Mouse (Mus musculus): ENCODE data around the gene Uchl5. TPM values are rescaled to one million over a fixed set of nuclear protein-coding genes. Genes with fewer than 3 reads are reported as not detected.

Uchl5 gene
- polyA plus RNA-seq, 1 experiment from 2014 or later = 122 TPM

DNA sequence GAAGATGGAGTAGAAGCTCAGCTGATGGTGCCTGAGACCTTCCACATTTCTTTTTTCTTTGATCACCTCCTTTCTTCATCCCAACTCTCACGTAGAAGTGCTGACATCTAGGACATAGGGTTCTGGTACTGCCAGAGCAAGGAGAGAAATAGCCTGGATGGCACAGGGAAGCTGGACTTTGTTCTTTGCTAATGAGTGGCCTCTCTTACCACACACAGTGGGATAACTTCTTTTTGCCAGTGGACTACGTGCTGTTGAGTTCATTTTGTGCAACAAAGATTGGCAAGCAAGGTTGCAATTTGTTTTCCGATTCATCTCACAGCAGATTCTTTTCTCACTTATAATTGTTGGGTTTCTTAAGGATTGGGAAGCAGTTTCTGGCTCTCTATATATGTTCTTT lies 45.6 kb downstream of the Uchl5 start:
- H3K4me1 ChIP-seq = peaks cover 34% of the 10 kb centered on the region
- H3K4me3 ChIP-seq = no peak overlapping the region
- H3K27me3 ChIP-seq (ENCODE audit: poor library complexity, severe bottlenecking) = no peaks in the 10 kb centered on the region
- DNase-seq (ENCODE audit: extremely low spot score, low spot score) = no peak
- no peaks in the 10 kb centered on the region for H3K9me3 ChIP-seq
- H3K36me3 ChIP-seq (replicated peaks) = no peaks in the 10 kb centered on the region
- 89% methylated on average over 3 of the region's 3 CpGs for WGBS
- H3K27ac ChIP-seq = 0 out of 2 replicates have a peak overlapping the region, but pooled peaks have one; percentile 3

DNA sequence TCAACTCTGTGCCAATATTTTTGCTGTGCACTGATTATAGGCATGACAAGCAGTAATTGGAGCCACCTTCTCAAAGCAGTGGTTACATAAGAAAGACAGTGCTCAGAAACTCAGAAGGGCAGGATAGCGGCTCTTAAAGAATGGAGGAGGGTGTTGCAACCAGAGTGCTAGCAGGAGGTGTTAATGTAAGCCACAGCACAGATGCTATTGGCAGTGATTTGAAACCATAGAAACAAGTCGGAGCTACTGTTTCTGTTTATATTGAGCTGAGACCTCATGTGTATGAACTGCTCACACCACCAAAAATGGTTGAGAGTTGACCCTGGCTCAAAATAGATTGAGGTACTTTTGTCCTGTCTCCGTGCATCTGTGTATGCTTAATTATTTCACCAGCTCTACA lies 53.6 kb downstream of the Uchl5 start:
- Histone ChIP-seq H3K4me1 (no peaks in the 10 kb centered on the region), H3K36me3 (replicated peaks) (no peaks in the 10 kb centered on the region), H3K27ac (no peak overlapping the region), H3K9me3 (no peaks in the 10 kb centered on the region), H3K27me3 (ENCODE audit: poor library complexity, severe bottlenecking) (no peaks in the 10 kb centered on the region), H3K4me3 (no peak overlapping the region)
- 84% methylated on average over 3 of the region's 3 CpGs for WGBS
- DNase-seq (ENCODE audit: extremely low spot score, low spot score) = no peak

DNA sequence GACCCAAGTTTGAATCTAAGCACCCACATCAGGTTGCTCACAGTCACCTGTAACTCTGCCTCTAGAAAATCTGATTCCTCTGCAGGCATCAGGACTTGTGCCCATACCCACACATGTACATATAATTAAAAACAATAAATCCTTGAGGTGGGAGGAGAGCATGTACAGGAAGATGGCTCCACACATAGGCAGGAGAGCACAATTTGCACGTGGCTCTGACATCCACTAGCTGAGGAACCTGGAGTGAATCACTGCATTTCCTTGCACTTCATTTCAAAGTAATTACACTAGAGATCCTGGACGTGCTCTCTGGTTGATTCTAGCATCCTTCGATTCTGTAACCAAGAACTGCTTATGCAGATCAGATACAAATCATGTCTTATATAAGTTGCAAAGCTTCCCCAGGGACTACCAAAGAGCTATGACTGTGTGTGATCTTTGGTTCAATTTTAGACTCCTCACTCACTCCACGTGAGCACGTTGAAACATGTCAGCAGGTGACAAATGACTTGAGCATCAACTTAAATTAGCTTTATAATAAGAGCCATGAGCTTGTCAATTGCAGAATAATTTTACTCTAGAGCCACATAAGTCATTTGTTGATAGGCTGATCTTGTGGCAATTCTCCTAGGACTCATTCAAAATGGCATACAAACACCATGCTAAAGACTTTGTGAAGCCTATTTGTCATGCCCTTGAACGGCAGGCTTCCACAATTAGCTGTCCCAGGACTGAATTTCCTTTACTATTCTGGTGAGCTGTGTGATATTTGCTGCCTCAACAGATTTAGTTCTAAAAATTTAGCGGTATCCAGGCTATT lies 59.5 kb downstream of the Uchl5 start:
- no peak for DNase-seq (ENCODE audit: extremely low spot score, low spot score)
- Histone ChIP-seq H3K27ac (no peak overlapping the region), H3K4me1 (peaks cover 7% of the 10 kb centered on the region), H3K27me3 (ENCODE audit: poor library complexity, severe bottlenecking) (no peaks in the 10 kb centered on the region), H3K36me3 (replicated peaks) (no peaks in the 10 kb centered on the region), H3K4me3 (no peak overlapping the region), H3K9me3 (no peaks in the 10 kb centered on the region)
- WGBS = 68% methylated on average over 7 of the region's 7 CpGs

DNA sequence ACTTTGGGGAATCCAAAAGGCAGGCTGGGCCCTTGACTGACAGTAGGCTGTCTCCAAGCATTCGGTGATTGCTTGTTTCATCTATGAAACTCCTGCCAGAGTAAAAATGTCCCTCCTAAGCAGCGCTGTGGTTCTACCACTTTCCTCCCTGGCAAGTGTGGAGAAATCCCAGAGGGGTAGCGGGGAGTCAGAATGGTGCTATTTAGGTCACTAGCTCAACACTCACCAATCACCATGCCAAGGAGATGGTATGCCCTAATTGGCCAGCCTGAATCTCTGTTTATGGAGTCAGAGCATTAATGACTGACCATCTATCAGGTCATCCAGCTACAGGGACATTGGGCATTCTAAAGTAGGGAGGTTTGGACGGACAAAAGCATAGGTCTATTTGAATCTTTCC lies 60.6 kb downstream of the Uchl5 start:
- Histone ChIP-seq H3K36me3 (replicated peaks) (no peaks in the 10 kb centered on the region), H3K9me3 (no peaks in the 10 kb centered on the region), H3K27me3 (ENCODE audit: poor library complexity, severe bottlenecking) (no peaks in the 10 kb centered on the region), H3K4me1 (peaks cover 7% of the 10 kb centered on the region), H3K27ac (no peak overlapping the region), H3K4me3 (no peak overlapping the region)
- 90% methylated on average over 4 of the region's 4 CpGs for WGBS
- no peak for DNase-seq (ENCODE audit: extremely low spot score, low spot score)

DNA sequence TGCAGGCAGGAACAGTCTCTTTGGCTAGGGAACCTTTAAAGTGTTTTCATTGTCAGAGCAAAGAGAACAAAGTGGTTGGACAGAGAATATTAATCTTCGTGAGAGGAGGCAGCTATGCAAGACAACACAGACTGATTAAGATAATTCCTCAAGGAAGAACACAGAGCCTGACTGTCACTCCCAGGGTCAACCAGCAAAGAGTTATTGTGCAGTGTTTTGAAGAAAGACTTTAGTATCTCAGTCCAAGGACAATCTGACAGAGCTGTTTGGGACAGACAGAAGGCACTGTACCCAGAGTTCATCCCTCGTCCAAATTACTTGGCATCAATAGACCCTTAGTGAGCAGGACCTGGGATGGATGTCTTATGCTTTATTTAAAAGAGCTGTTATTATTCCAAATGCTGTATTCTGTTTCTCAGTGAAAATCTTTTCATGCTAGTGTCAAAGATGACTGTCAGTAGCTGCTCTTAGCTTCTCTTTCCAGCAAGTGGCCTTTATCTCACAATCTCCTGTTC lies 61.9 kb downstream of the Uchl5 start:
- WGBS = 81% methylated on average over 2 of the region's 2 CpGs
- Histone ChIP-seq H3K27me3 (ENCODE audit: poor library complexity, severe bottlenecking) (no peaks in the 10 kb centered on the region), H3K27ac (no peak overlapping the region), H3K4me1 (peaks cover 7% of the 10 kb centered on the region), H3K9me3 (no peaks in the 10 kb centered on the region), H3K4me3 (no peak overlapping the region), H3K36me3 (replicated peaks) (no peaks in the 10 kb centered on the region)
- DNase-seq (ENCODE audit: extremely low spot score, low spot score) = no peak

DNA sequence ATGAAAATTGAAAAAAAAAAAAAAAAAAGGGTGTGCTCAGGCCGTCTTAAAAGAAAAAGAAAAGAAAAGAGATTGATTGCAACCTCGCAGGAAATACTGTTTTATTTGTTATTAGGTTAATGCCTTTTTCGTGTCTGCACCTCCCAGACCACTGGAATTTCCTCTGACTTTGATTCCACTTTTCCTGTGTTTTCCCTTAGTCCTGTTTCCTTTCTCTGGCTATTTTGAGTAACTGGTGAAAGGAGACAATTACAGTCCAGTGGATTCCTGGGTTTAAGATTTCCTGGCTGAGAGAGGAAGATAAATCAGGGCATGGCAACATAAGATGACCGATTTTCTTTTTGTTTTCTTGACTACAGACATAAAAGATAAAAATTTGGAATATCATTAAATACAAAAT lies 75.3 kb downstream of the Uchl5 start:
- Histone ChIP-seq H3K4me1 (no peaks in the 10 kb centered on the region), H3K9me3 (no peaks in the 10 kb centered on the region), H3K4me3 (no peak overlapping the region), H3K27ac (no peak overlapping the region), H3K27me3 (ENCODE audit: poor library complexity, severe bottlenecking) (no peaks in the 10 kb centered on the region), H3K36me3 (replicated peaks) (no peaks in the 10 kb centered on the region)
- DNase-seq (ENCODE audit: extremely low spot score, low spot score) = no peak
- WGBS = 76% methylated on average over 4 of the region's 4 CpGs

DNA sequence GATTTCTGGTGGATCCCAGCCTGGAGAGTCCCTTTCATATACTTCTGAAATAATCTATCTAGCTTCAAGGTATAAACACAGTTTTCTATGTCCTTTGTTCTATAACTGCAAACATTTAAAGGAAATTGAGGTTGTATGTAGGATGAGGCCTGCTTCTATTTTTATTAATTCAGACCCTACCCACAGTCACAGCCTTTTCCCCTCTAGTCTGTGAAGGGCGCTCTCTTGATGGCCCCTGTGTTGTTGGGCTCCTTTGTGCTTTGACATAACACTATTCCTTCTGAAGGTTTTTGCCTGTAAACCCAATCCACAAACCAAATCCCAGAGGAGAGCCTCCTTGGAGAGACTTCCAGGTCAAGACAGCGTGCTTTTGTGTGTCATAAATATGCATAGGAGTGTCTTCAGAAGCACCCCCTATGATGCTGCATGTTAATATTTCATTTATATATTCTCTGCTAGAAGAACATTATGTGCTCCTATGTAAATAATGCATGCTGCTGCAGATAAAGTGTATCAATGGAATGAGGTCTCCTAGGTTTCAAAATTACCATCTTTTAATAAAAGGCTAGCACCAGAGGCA lies 75.8 kb downstream of the Uchl5 start:
- Histone ChIP-seq H3K36me3 (replicated peaks) (no peaks in the 10 kb centered on the region), H3K27me3 (ENCODE audit: poor library complexity, severe bottlenecking) (no peaks in the 10 kb centered on the region), H3K4me3 (no peak overlapping the region), H3K4me1 (no peaks in the 10 kb centered on the region), H3K27ac (no peak overlapping the region), H3K9me3 (no peaks in the 10 kb centered on the region)
- DNase-seq (ENCODE audit: extremely low spot score, low spot score) = no peak
- 88% methylated on average over 2 of the region's 2 CpGs for WGBS

DNA sequence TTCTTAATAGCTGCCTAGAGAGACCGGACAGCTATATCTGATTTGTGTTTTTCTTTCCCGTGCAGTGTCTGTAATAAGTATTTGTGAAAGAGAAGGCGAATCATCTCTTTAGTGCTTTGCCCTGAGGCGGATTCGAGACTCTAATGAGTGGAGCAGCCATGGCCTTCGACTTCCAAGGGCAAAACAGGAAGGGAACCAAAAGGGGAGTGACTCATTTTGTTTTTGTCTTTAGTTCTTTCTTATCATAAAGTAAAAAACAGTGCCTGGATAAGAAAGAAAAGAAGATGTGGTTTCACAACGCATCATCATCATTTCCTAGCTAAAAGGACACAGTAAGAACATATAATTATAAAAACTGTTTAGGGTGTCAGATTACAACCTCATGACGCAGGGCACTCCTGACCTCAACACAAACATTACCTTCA lies 76.6 kb downstream of the Uchl5 start:
- WGBS = 79% methylated on average over 8 of the region's 8 CpGs
- no peak for DNase-seq (ENCODE audit: extremely low spot score, low spot score)
- Histone ChIP-seq H3K27me3 (ENCODE audit: poor library complexity, severe bottlenecking) (no peaks in the 10 kb centered on the region), H3K9me3 (no peaks in the 10 kb centered on the region), H3K4me1 (no peaks in the 10 kb centered on the region), H3K4me3 (no peak overlapping the region), H3K27ac (no peak overlapping the region), H3K36me3 (replicated peaks) (no peaks in the 10 kb centered on the region)

DNA sequence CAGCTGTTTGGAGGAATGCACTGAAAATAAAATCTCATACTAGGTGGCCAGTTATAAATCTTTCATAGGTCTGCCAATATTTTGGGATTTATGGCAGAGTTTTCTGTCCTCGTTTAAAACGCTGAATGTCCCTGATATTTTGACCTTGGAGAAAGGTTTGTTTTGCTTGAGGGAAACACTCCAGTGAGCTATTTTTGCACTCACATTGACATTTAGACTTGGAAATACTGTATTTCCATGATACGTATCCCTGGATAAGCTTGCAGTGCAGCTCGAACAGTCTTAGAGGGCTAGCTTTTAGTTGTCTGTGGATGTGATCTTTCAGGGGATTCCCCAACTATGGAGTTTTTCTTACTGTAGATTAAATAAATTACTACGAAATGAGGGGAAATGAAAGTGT lies 78.6 kb downstream of the Uchl5 start:
- 93% methylated on average over 5 of the region's 5 CpGs for WGBS
- Histone ChIP-seq H3K27ac (no peak overlapping the region), H3K27me3 (ENCODE audit: poor library complexity, severe bottlenecking) (no peaks in the 10 kb centered on the region), H3K4me1 (no peaks in the 10 kb centered on the region), H3K36me3 (replicated peaks) (no peaks in the 10 kb centered on the region), H3K9me3 (no peaks in the 10 kb centered on the region), H3K4me3 (no peak overlapping the region)
- no peak for DNase-seq (ENCODE audit: extremely low spot score, low spot score)

Other genes starting within 250 kb of the Uchl5 start
- gene B3galt2, start 136.6 kb upstream of the Uchl5 start, polyA plus RNA-seq (2016; fragmentation: Nextera tagmentation; extraction: Ambion mirVana) = 0.28 and 0.38 TPM in 2 replicates
- 33.8 and 33.9 TPM in 2 replicates for gene Cdc73, start 74.4 kb upstream of the Uchl5 start, polyA plus RNA-seq (2016; fragmentation: Nextera tagmentation; extraction: Ambion mirVana)
- 88.1 and 89.1 TPM in 2 replicates for gene Glrx2, start 60.9 kb upstream of the Uchl5 start, polyA plus RNA-seq (2016; fragmentation: Nextera tagmentation; extraction: Ambion mirVana)
- gene Trove2, start 204 bp upstream of the Uchl5 start, polyA plus RNA-seq (2016; fragmentation: Nextera tagmentation; extraction: Ambion mirVana) = 33.5 and 36.1 TPM in 2 replicates
- 30.9 and 34.2 TPM in 2 replicates for gene Rgs2, start 226.9 kb downstream of the Uchl5 start, polyA plus RNA-seq (2016; fragmentation: Nextera tagmentation; extraction: Ambion mirVana)